Mouse (Mus musculus) liver, embryonic 11.5 days (tissue): ENCODE results near the gene Gpbp1. TPM values are rescaled to one million over a fixed set of nuclear protein-coding genes. Genes with fewer than 3 reads are reported as not detected.

Source experiments
- ATAC-seq: fragments of 200-750 bp; cut with Nextera tagmentation; replicated peaks from 2 replicates; pipeline ENCODE4 v1.8.0; 2017; ENCODE audit warnings: moderate number of reproducible peaks, mild to moderate bottlenecking, moderate TSS enrichment, moderate library complexity; ENCODE audit not compliant: low FRiP score
- DNase-seq: peaks from one replicate; pipeline ENCODE4 v3.0.0-alpha.2; 2017; ENCODE audit warnings: low spot score
- H3K27ac ChIP-seq: fragments of 300-500 bp; sonication (generic); 2 replicates; pipeline ENCODE4 v1.5.1; 2014; ENCODE audit warnings: mild to moderate bottlenecking, low read depth, low read length, control low read depth
- H3K27me3 ChIP-seq: fragments of 300-500 bp; sonication (generic); replicated peaks from 2 replicates; pipeline ENCODE4 v1.6.1; 2014; ENCODE audit warnings: low read length, mixed read lengths; ENCODE audit not compliant: control insufficient read depth, insufficient read depth
- H3K36me3 ChIP-seq: fragments of 300-500 bp; sonication (generic); 2 replicates; pipeline ENCODE4 v1.6.1; 2014; ENCODE audit warnings: mild to moderate bottlenecking, low read length, moderate library complexity, mixed read lengths; ENCODE audit not compliant: control insufficient read depth, insufficient read depth
- H3K4me1 ChIP-seq: fragments of 300-500 bp; sonication (generic); replicated peaks from 2 replicates; pipeline ENCODE4 v1.6.1; 2014; ENCODE audit warnings: low read length, mixed read lengths; ENCODE audit not compliant: control insufficient read depth, insufficient read depth
- H3K4me2 ChIP-seq: fragments of 300-500 bp; sonication (generic); 2 replicates; pipeline ENCODE4 v1.6.1; 2014; ENCODE audit warnings: mild to moderate bottlenecking, control low read depth, moderate library complexity
- H3K4me3 ChIP-seq: fragments of 300-500 bp; sonication (generic); 2 replicates; pipeline ENCODE4 v1.5.1; 2014; ENCODE audit warnings: low read depth, low read length, control low read depth
- H3K9ac ChIP-seq: fragments of 300-500 bp; sonication (generic); 2 replicates; pipeline ENCODE4 v1.6.1; 2014; ENCODE audit warnings: low read depth, low read length, control low read depth
- H3K9me3 ChIP-seq: fragments of 300-500 bp; sonication (generic); 2 replicates; pipeline ENCODE4 v1.6.1; 2016; ENCODE audit warnings: low read length, inconsistent platforms, mixed read lengths; ENCODE audit not compliant: control insufficient read depth
- whole genome bisulfite sequencing: fragments of 180-500 bp; shearing (Covaris S2); extraction: QIAGEN DNeasy Blood & Tissue Kit; methylation state at CpG from one replicate; pipeline ENCODE4 v1.1.7; 2014; 5-methylcytosine and 5-hydroxymethylcytosine counted together
- polyA plus RNA-seq: library from polyadenylated mRNA; unstranded; fragments of >200 nt; fragmentation: Nextera tagmentation; extraction: Ambion mirVana; gene quantifications from 2 replicates; pipeline ENCODE4 v1.2.1, GENCODE M21; 2014

The Gpbp1 gene
- polyA plus RNA-seq, 1 experiment from 2014 or later = 76.1 TPM

- H3K9me3 ChIP-seq = no peaks in the 10 kb centered on the region
- under 1% methylated on average over 79 of the region's 98 CpGs for WGBS
- H3K27ac ChIP-seq = peak overlapping the region; percentile 99
- DNase-seq (peak; percentile 52), ATAC-seq (peak; percentile 0; the same call in 1 of the 2 replicates)
- H3K4me2 ChIP-seq = peak overlapping the region; percentile 87
- H3K4me1 ChIP-seq = peaks cover 20% of the 10 kb centered on the region
- no peaks in the 10 kb centered on the region for H3K36me3 ChIP-seq
- H3K27me3 ChIP-seq = peaks cover 11% of the 10 kb centered on the region
- H3K4me3 ChIP-seq = peak overlapping the region; percentile 97
- H3K9ac ChIP-seq = peak overlapping the region; percentile 98
Measured at GRCm38 (mm10) chr13:111488651-111489501, 1.0 kb downstream of the Gpbp1 start.

GRCm38 (mm10) chr13:111477695-111478094, 12.2 kb downstream of the Gpbp1 start:
- no peak for DNase-seq
- no peak overlapping the region for H3K27ac ChIP-seq
- H3K4me3 ChIP-seq = no peak overlapping the region
- ATAC-seq = no peak
- H3K4me2 ChIP-seq = no peak overlapping the region
- no peak overlapping the region for H3K9ac ChIP-seq
- 89% methylated on average over 2 of the region's 2 CpGs for WGBS
- H3K9me3 ChIP-seq = no peaks in the 10 kb centered on the region
- 0 out of 2 replicates have a peak, but pooled peaks cover 4% of the 10 kb centered on the region for H3K36me3 ChIP-seq
- no peaks in the 10 kb centered on the region for H3K27me3 ChIP-seq
- H3K4me1 ChIP-seq = peaks cover 3% of the 10 kb centered on the region; the same call in 1 of the 2 replicates

- DNase-seq = no peak
- no peaks in the 10 kb centered on the region for H3K9me3 ChIP-seq
- WGBS = 89% methylated on average over 3 of the region's 3 CpGs
- H3K9ac ChIP-seq = no peak overlapping the region
- no peak overlapping the region for H3K4me2 ChIP-seq
- no peaks in the 10 kb centered on the region for H3K27me3 ChIP-seq
- no peak for ATAC-seq
- no peak overlapping the region for H3K27ac ChIP-seq
- H3K4me3 ChIP-seq = no peak overlapping the region
- H3K4me1 ChIP-seq = peaks cover 3% of the 10 kb centered on the region; the same call in 1 of the 2 replicates
- H3K36me3 ChIP-seq = peaks cover 12% of the 10 kb centered on the region
Measured at GRCm38 (mm10) chr13:111470562-111471237, 19.2 kb downstream of the Gpbp1 start.

GRCm38 (mm10) chr13:111467350-111467749, 22.6 kb downstream of the Gpbp1 start:
- DNase-seq (no peak), ATAC-seq (no peak)
- Histone ChIP-seq H3K9me3 (no peaks in the 10 kb centered on the region), H3K4me1 (no peaks in the 10 kb centered on the region), H3K27ac (no peak overlapping the region), H3K27me3 (no peaks in the 10 kb centered on the region), H3K4me3 (no peak overlapping the region), H3K9ac (no peak overlapping the region), H3K36me3 (peaks cover 20% of the 10 kb centered on the region), H3K4me2 (no peak overlapping the region)
- 66% methylated on average over 3 of the region's 3 CpGs for WGBS

GRCm38 (mm10) chr13:111461424-111461823, 28.5 kb downstream of the Gpbp1 start:
- Histone ChIP-seq H3K27me3 (no peaks in the 10 kb centered on the region), H3K27ac (no peak overlapping the region), H3K4me2 (no peak overlapping the region), H3K36me3 (peaks cover 16% of the 10 kb centered on the region), H3K9me3 (no peaks in the 10 kb centered on the region), H3K9ac (no peak overlapping the region), H3K4me1 (no peaks in the 10 kb centered on the region; the same call in 1 of the 2 replicates), H3K4me3 (no peak overlapping the region)
- 14% methylated on average over 1 of the region's 1 CpGs for WGBS
- ATAC-seq = no peak
- DNase-seq = no peak

- DNase-seq (no peak), ATAC-seq (no peak)
- Histone ChIP-seq H3K27me3 (no peaks in the 10 kb centered on the region), H3K36me3 (peaks cover 6% of the 10 kb centered on the region; the same call in 1 of the 2 replicates), H3K27ac (no peak overlapping the region), H3K4me2 (no peak overlapping the region), H3K9me3 (no peaks in the 10 kb centered on the region), H3K4me3 (no peak overlapping the region), H3K4me1 (no peaks in the 10 kb centered on the region; the same call in 1 of the 2 replicates), H3K9ac (no peak overlapping the region)
- 70% methylated on average over 2 of the region's 2 CpGs for WGBS
Measured at GRCm38 (mm10) chr13:111456790-111457189, 33.1 kb downstream of the Gpbp1 start.

- no peak for DNase-seq
- no peak overlapping the region for H3K9ac ChIP-seq
- ATAC-seq = no peak
- no peak overlapping the region for H3K4me3 ChIP-seq
- no peaks in the 10 kb centered on the region for H3K4me1 ChIP-seq
- 0 out of 2 replicates have a peak, but pooled peaks cover 3% of the 10 kb centered on the region for H3K36me3 ChIP-seq
- no peaks in the 10 kb centered on the region for H3K9me3 ChIP-seq
- no peak overlapping the region for H3K4me2 ChIP-seq
- H3K27ac ChIP-seq = no peak overlapping the region
- no peaks in the 10 kb centered on the region for H3K27me3 ChIP-seq
Measured at GRCm38 (mm10) chr13:111444325-111444724, 45.6 kb downstream of the Gpbp1 start.

- WGBS = 90% methylated on average over 1 of the region's 1 CpGs
- ATAC-seq = 0 out of 2 replicates have a peak, but pooled peaks have one; percentile 34
- no peak for DNase-seq
- Histone ChIP-seq H3K36me3 (peaks cover 14% of the 10 kb centered on the region), H3K27ac (no peak overlapping the region), H3K4me2 (no peak overlapping the region), H3K9ac (no peak overlapping the region), H3K27me3 (no peaks in the 10 kb centered on the region), H3K9me3 (no peaks in the 10 kb centered on the region), H3K4me3 (no peak overlapping the region), H3K4me1 (no peaks in the 10 kb centered on the region)
Measured at GRCm38 (mm10) chr13:111431174-111431573, 58.7 kb downstream of the Gpbp1 start.
